Mouse (Mus musculus) limb, embryonic 11.5 days (tissue): ENCODE results near the gene AL731706.2. TPM values are rescaled to one million over a fixed set of nuclear protein-coding genes. Genes with fewer than 3 reads are reported as not detected.

Experiments
- ATAC-seq: fragments of 200-750 bp; cut with Nextera tagmentation; 2 replicates; pipeline ENCODE4 v1.8.0; 2017; ENCODE audit warnings: low read depth; ENCODE audit not compliant: insufficient number of reproducible peaks, low FRiP score, low TSS enrichment
- DNase-seq: peaks from one replicate; pipeline ENCODE4 v3.0.0-alpha.2; 2015; ENCODE audit warnings: low spot score
- H3K27ac ChIP-seq: fragments of 300-500 bp; sonication (generic); replicated peaks from 2 replicates; pipeline ENCODE4 v1.5.1; 2014; ENCODE audit warnings: low read depth, mild to moderate bottlenecking, low read length
- H3K27me3 ChIP-seq: fragments of 300-500 bp; sonication (generic); 2 replicates; pipeline ENCODE4 v1.6.1; 2014; ENCODE audit warnings: mild to moderate bottlenecking, low read length, mixed read lengths; ENCODE audit not compliant: control insufficient read depth, insufficient read depth
- H3K36me3 ChIP-seq: fragments of 300-500 bp; sonication (generic); 2 replicates; pipeline ENCODE4 v1.6.1; 2014; ENCODE audit warnings: mild to moderate bottlenecking, low read length, moderate library complexity, mixed read lengths; ENCODE audit not compliant: control insufficient read depth, insufficient read depth
- H3K4me1 ChIP-seq: fragments of 300-500 bp; sonication (generic); 2 replicates; pipeline ENCODE4 v1.6.1; 2014; ENCODE audit warnings: low read length, mixed read lengths; ENCODE audit not compliant: control insufficient read depth, insufficient read depth
- H3K4me2 ChIP-seq: fragments of 300-500 bp; sonication (generic); 2 replicates; pipeline ENCODE4 v1.6.1; 2014; ENCODE audit warnings: low read depth, mild to moderate bottlenecking, moderate library complexity; ENCODE audit not compliant: severe bottlenecking
- H3K4me3 ChIP-seq: fragments of 300-500 bp; sonication (generic); 2 replicates; pipeline ENCODE4 v1.5.1; 2014; ENCODE audit warnings: low read depth, low read length
- H3K9ac ChIP-seq: fragments of 300-500 bp; sonication (generic); 2 replicates; pipeline ENCODE4 v1.6.1; 2014; ENCODE audit warnings: mild to moderate bottlenecking, low read length
- H3K9me3 ChIP-seq: fragments of 300-500 bp; sonication (generic); 2 replicates; pipeline ENCODE4 v1.6.1; 2016; ENCODE audit warnings: low read length; ENCODE audit not compliant: control insufficient read depth
- WGBS: fragments of 180-500 bp; shearing (Covaris S2); extraction: QIAGEN DNeasy Blood & Tissue Kit; methylation state at CpG from one replicate; pipeline ENCODE4 v1.1.7; 2014; 5-methylcytosine and 5-hydroxymethylcytosine counted together
- polyA plus RNA-seq: library from polyadenylated mRNA; unstranded; fragments of >200 nt; fragmentation: Nextera tagmentation; extraction: Ambion mirVana; gene quantifications from 2 replicates; pipeline ENCODE4 v1.2.1, GENCODE M21; 2014

The AL731706.2 gene
- polyA plus RNA-seq, 1 experiment from 2014 or later = 24.2 TPM

DNA sequence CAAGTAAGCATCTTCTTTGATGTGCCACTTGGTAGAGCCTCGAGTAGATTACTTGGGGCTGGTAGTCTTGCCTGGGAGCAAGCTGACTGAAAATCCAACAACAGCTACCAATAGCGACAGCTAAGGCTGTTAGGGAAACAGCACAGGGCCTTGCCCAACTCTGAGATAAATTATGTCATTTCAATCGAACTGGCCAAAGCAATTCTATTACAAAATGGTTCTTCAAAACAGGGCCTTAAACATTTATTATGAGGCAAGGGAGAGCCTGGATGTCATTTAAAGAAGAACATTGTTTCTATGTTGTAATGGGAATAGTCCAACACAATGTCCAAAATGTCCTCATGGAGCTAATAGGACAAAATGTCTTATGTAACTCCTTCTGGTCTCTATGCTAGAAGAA is 35.1 kb downstream of the AL731706.2 start:
- no peak overlapping the region for H3K27ac ChIP-seq
- no peaks in the 10 kb centered on the region for H3K27me3 ChIP-seq
- H3K9me3 ChIP-seq = no peaks in the 10 kb centered on the region
- H3K4me2 ChIP-seq = no peak overlapping the region
- 0 out of 2 replicates have a peak, but pooled peaks cover 3% of the 10 kb centered on the region for H3K4me1 ChIP-seq
- 66% methylated on average over 3 of the region's 3 CpGs for WGBS
- H3K4me3 ChIP-seq = no peak overlapping the region
- no peak for DNase-seq
- H3K36me3 ChIP-seq = no peaks in the 10 kb centered on the region
- no peak overlapping the region for H3K9ac ChIP-seq
- no peak for ATAC-seq

DNA sequence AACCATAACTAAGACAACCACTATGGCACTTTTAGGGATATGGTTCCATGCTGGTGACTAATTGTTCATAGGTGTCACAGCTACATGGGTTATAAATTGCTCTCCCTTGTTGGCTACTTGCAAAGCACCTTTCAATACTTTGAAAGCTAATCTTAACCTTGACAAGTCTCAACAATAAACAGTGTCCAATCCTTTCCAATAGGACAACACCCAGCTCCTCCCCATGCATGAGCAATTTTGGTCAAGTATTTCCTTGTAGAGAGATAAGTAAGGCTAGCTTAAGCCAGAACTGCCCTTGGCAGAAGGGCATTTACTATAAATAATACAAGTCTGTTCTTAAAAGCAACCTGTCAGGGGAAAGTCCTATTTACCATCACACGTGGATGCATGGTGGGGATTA is 47.5 kb downstream of the AL731706.2 start:
- 67% methylated on average over 1 of the region's 1 CpGs for WGBS
- Histone ChIP-seq H3K27me3 (no peaks in the 10 kb centered on the region), H3K4me1 (no peaks in the 10 kb centered on the region), H3K9ac (no peak overlapping the region), H3K27ac (no peak overlapping the region), H3K4me3 (no peak overlapping the region), H3K36me3 (no peaks in the 10 kb centered on the region), H3K9me3 (no peaks in the 10 kb centered on the region), H3K4me2 (no peak overlapping the region)
- ATAC-seq = no peak
- DNase-seq = no peak

DNA sequence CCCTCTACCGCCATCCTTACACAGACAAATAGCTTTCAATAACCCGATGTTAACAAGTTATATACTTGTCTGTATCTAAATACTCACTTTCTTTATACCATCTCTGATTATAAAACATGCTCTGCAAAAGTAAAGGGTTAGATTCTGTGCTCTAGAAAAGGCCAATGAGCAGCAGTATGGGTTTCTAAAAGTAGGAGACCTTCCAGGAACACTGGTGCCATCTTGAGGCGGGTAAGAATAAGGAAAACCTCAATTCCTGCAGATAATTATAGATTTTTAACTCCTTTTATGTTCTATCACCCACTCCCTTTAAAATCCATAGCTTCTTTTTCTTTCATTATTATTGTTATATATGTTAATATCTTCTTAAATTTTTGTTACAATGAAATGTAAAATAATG is 49.6 kb downstream of the AL731706.2 start:
- WGBS = 61% methylated on average over 3 of the region's 3 CpGs

More for the DNA sequence above, 49.6 kb downstream of the AL731706.2 start:
- H3K36me3 ChIP-seq = no peaks in the 10 kb centered on the region
- no peaks in the 10 kb centered on the region for H3K27me3 ChIP-seq
- no peaks in the 10 kb centered on the region for H3K9me3 ChIP-seq
- H3K4me1 ChIP-seq = no peaks in the 10 kb centered on the region
- DNase-seq (no peak), ATAC-seq (no peak)
- H3K27ac ChIP-seq = no peak overlapping the region
- H3K9ac ChIP-seq = no peak overlapping the region
- no peak overlapping the region for H3K4me2 ChIP-seq
- no peak overlapping the region for H3K4me3 ChIP-seq

Other genes starting within 250 kb of the AL731706.2 start
- gene Snap25, start 172.2 kb downstream of the AL731706.2 start, polyA plus RNA-seq = 0.44 and 0.93 TPM in 2 replicates
- gene Slx4ip, start 5.5 kb upstream of the AL731706.2 start, polyA plus RNA-seq = 6.6 and 8.5 TPM in 2 replicates
- gene AL731706.1, start 5.7 kb upstream of the AL731706.2 start, polyA plus RNA-seq = 28.3 and 30.3 TPM in 2 replicates
- gene Mkks, start 5.7 kb upstream of the AL731706.2 start, polyA plus RNA-seq = 14.4 and 15.0 TPM in 2 replicates
- 23.3 and 24.8 TPM in 2 replicates for gene Jag1, start 231.0 kb upstream of the AL731706.2 start, polyA plus RNA-seq